Comparison of ENCODE assay signal across 25 mouse cellular contexts in the genomic region with DNA sequence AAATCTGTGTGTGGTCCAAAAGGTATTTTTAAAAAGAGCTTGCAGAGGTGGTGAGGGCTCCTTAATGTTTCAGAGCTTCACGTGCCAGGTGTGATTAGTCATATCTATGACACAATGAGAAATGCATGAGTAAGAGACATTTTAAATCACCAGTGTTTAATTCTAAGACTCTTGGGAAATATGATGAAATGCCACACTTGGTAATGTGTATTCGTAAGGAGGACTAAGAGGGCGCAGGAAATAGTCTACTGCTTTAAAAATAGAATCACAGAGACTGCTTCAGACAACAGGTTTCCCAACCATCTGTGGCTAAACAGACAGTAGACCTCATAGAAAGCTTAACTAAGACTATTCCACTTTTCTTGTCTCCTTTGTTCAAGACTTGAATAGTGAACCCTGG.
"Had no signal": no experiment of that assay in that cellular context is flagged by ENCODE, and none has a peak within 500 bp of the region (broad histone marks: within the 10 kb centered on the region; RNA-seq: fewer than 3 reads in every experiment).

No protein-coding gene starts in this region.

- ATAC-seq: intestine, embryonic 16.5 days; liver, postnatal 0 days; midbrain, embryonic 13.5 days; midbrain, embryonic 16.5 days had no signal

- DNase-seq: kidney, adult 18-20 months; kidney, adult 9 months; kidney, postnatal 25 days; left cerebral cortex, postnatal 4 days; liver, postnatal 0 days; lung, postnatal 14 days; retina, postnatal 1 day; thymus, adult 2 months; thymus, postnatal 14 days; thymus, postnatal 4 days had no signal

- H3K9ac ChIP-seq: limb, embryonic 12.5 days; limb, embryonic 15.5 days; liver, embryonic 14.5 days; liver, postnatal 0 days; lung, embryonic 15.5 days; midbrain, embryonic 13.5 days; neural tube, embryonic 13.5 days; stomach, embryonic 15.5 days had no signal

- H3K36me3 ChIP-seq: limb, embryonic 12.5 days; limb, embryonic 15.5 days; lung, embryonic 15.5 days; midbrain, embryonic 10.5 days; midbrain, embryonic 13.5 days; neural tube, embryonic 13.5 days; stomach, embryonic 15.5 days had no signal

- H3K4me3 ChIP-seq: layer of hippocampus, adult 2 months; limb, embryonic 12.5 days; limb, embryonic 15.5 days; lung, embryonic 15.5 days; megakaryocyte, embryonic 14.5 days; midbrain, embryonic 10.5 days; midbrain, embryonic 13.5 days; myocyte; neural tube, embryonic 13.5 days; stomach, embryonic 15.5 days had no signal

- H3K9me3 ChIP-seq: limb, embryonic 12.5 days; limb, embryonic 15.5 days; lung, embryonic 15.5 days; megakaryocyte, embryonic 14.5 days; midbrain, embryonic 10.5 days; midbrain, embryonic 13.5 days; neural tube, embryonic 13.5 days; stomach, embryonic 15.5 days had no signal

- H3K27ac ChIP-seq: kidney, postnatal 0 days; limb, embryonic 12.5 days; limb, embryonic 15.5 days; liver, embryonic 14.5 days; lung, embryonic 15.5 days; midbrain, embryonic 10.5 days; midbrain, embryonic 13.5 days; neural tube, embryonic 13.5 days; stomach, embryonic 15.5 days had no signal

- H3K4me2 ChIP-seq: limb, embryonic 12.5 days; limb, embryonic 15.5 days; liver, embryonic 11.5 days; lung, embryonic 15.5 days; midbrain, embryonic 13.5 days; neural tube, embryonic 13.5 days; stomach, embryonic 15.5 days had no signal

- H3K27me3 ChIP-seq: limb, embryonic 12.5 days; limb, embryonic 15.5 days; lung, embryonic 15.5 days; megakaryocyte, embryonic 14.5 days; midbrain, embryonic 13.5 days; neural tube, embryonic 13.5 days; stomach, embryonic 15.5 days had no signal

- H3K4me1 ChIP-seq: limb, embryonic 12.5 days; lung, embryonic 15.5 days; megakaryocyte, embryonic 14.5 days; midbrain, embryonic 10.5 days; midbrain, embryonic 13.5 days; neural tube, embryonic 13.5 days; stomach, embryonic 15.5 days had no signal
